Mouse (Mus musculus) small intestine, adult 2 months (tissue): ENCODE results near the gene Supt3. TPM values are rescaled to one million over a fixed set of nuclear protein-coding genes. Genes with fewer than 3 reads are reported as not detected.

Experiments
- H3K27ac ChIP-seq: fragments of 200-500 bp; 2 replicates; pipeline ENCODE4 v1.5.1; 2012; ENCODE audit warnings: low read depth, low read length, control low read depth, inconsistent platforms; ENCODE audit not compliant: insufficient read depth
- H3K27me3 ChIP-seq: fragments of 200-500 bp; 2 replicates; pipeline ENCODE4 v1.6.1; 2012; ENCODE audit warnings: mild to moderate bottlenecking, moderate library complexity, low read length, inconsistent platforms; ENCODE audit not compliant: control insufficient read depth, insufficient read depth
- H3K36me3 ChIP-seq: fragments of 200-500 bp; 2 replicates; pipeline ENCODE4 v1.6.1; 2012; ENCODE audit warnings: mild to moderate bottlenecking, low read length, control low read depth, inconsistent platforms; ENCODE audit not compliant: control insufficient read depth, insufficient read depth
- H3K4me1 ChIP-seq: fragments of 200-500 bp; 2 replicates; pipeline ENCODE4 v1.6.1; 2012; ENCODE audit warnings: low read length, inconsistent platforms, mixed read lengths; ENCODE audit not compliant: control insufficient read depth, insufficient read depth, insufficient read length
- H3K4me3 ChIP-seq: fragments of 200-500 bp; 2 replicates; pipeline ENCODE4 v1.5.1; 2012; ENCODE audit warnings: low read depth, mild to moderate bottlenecking, control low read depth, inconsistent platforms, low read length, moderate library complexity
- CTCF ChIP-seq: fragments of 200-500 bp; IDR thresholded peaks from 2 replicates; pipeline ENCODE4 v1.5.1; 2012; ENCODE audit warnings: low read depth, mild to moderate bottlenecking, control low read depth, inconsistent platforms, low read length, moderate library complexity, mixed read lengths; ENCODE audit not compliant: insufficient replicate concordance, insufficient read length; ENCODE audit errors: extremely low read depth
- POLR2A ChIP-seq: fragments of 200-500 bp; IDR thresholded peaks from 2 replicates; pipeline ENCODE4 v1.6.1; 2012; ENCODE audit warnings: low read depth, mild to moderate bottlenecking, control low read depth, inconsistent platforms, low read length, moderate library complexity
- WGBS: fragments of 180-500 bp; shearing (Covaris S2); methylation state at CpG from one replicate; pipeline ENCODE4 v1.1.7; 2018; 5-methylcytosine and 5-hydroxymethylcytosine counted together
- polyA plus RNA-seq: library from polyadenylated mRNA; depleted of rRNA; stranded (reverse); fragments of >200 nt; gene quantifications from 2 replicates; pipeline ENCODE4 v1.2.3, GENCODE M21; 2012

The Supt3 gene
- polyA plus RNA-seq, 1 experiment, result 1.6 TPM

DNA sequence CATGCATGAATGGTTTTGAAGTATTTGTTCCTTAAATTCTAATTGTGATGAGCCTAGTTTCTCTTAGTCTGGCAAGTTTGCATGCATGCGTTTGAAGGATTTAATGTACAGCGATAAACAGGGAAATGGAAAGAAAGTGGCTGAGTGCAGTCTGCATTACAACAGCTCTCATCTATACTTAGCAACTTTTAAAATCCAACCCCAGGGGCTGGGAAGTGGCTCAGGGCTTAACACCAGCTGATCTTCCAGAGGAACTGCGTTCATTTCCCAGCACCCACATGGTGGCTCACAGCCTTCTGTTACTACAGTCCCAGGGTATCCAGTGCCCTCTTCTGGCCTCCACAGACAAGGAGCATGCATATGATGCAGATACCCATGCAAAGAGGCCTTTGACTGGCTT, 346.9 kb downstream of the Supt3 start:
- Histone ChIP-seq H3K27ac (no peak overlapping the region), H3K27me3 (no peaks in the 10 kb centered on the region), H3K4me3 (no peak overlapping the region), H3K4me1 (no peaks in the 10 kb centered on the region), H3K36me3 (no peaks in the 10 kb centered on the region)
- TF ChIP-seq CTCF (no peak), POLR2A (no peak)
- WGBS, result 94% methylated on average over 3 of the region's 3 CpGs

DNA sequence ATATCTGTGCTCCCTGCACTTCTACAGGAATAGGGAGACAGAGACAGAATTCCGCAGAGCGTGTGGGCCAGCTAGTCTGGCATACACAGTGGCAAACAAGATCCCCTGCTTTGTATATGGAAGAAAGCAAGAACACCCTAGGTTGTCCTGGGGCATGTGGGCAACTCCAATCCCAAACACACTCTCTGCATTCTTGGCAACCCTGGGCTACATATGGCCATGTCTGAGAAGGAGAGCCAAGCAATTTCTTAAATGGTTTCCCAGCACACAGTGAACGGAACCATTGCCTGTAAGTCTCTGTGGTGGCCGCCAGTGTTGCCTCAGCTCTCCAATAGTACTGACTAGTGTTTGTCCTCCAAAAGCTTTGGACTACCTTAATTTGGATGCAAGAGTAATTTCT, 351.7 kb downstream of the Supt3 start:
- H3K27me3 ChIP-seq, result no peaks in the 10 kb centered on the region
- no peak overlapping the region for H3K4me3 ChIP-seq
- 91% methylated on average over 4 of the region's 4 CpGs for WGBS
- no peaks in the 10 kb centered on the region for H3K4me1 ChIP-seq
- no peak for TF ChIP-seq POLR2A
- no peaks in the 10 kb centered on the region for H3K36me3 ChIP-seq
- no peak overlapping the region for H3K27ac ChIP-seq

DNA sequence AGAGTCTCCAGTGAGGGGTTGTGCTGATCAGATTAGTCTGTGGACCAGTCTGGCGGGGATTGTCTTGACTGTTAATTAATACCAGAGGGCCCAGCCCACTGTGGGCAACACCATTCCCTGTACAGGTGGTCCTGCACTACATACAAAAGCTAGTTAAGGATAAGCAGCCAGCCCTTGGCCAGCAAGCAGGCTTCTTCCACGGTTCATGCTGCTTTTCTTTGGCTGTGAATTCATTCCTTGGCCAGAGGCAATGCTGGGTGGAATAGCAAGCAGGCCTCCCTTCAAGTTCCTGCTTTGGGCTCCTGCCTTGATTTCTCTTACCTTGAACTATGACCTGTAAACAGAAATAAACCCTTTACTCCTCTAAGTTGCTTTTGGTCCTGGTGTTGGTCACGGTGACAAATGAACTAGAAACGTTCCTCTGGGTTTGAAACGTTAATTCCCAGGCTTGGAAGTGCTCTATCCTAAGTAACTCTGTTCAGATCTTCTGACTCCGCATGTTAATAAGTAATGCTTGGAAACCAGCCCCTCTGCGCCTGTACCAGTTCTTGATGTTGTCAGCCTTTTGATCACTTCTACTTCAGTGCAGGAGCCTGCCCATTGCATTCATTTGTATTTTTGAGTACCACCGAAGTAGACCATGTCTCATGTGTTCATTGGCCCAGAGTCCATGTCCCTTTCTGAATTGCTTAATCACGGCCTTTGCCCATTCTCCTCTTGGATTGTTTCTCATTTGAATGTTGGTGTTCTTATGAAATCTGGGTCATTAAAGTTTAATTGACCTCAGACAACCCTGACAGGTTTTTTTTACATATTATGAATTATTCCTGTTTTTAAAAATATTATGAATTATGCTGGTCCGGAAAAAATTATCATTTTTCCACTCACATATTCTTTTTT, 356.8 kb downstream of the Supt3 start:
- Histone ChIP-seq H3K27me3 (no peaks in the 10 kb centered on the region), H3K4me3 (no peak overlapping the region), H3K27ac (no peak overlapping the region), H3K4me1 (no peaks in the 10 kb centered on the region), H3K36me3 (no peaks in the 10 kb centered on the region)
- no peak for TF ChIP-seq CTCF
- TF ChIP-seq POLR2A, result no peak
- 80% methylated on average over 10 of the region's 10 CpGs for WGBS

DNA sequence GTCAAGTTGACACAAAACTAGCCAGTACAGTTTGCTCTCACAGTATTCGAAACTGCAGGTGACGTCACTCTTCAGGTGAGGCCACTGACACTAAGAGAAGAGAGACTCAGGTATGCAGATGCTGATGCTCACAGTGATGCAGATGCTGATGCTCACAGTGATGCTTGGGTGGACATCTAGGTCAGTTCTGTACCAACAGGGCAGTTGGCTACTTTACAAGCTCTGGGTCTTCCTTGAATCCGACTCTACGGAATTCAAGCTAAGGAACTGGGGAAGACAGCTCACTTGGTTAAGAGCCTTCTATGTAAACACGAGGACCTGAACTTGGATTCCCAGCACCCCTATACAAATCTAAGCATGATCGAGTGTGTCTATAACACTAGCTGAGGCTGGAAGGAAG, 359.5 kb downstream of the Supt3 start:
- Histone ChIP-seq H3K36me3 (no peaks in the 10 kb centered on the region), H3K4me1 (no peaks in the 10 kb centered on the region), H3K4me3 (no peak overlapping the region), H3K27me3 (no peaks in the 10 kb centered on the region), H3K27ac (no peak overlapping the region)
- 84% methylated on average over 6 of the region's 6 CpGs for WGBS
- TF ChIP-seq POLR2A, result no peak
- TF ChIP-seq CTCF, result no peak

- TF ChIP-seq POLR2A (no peak), CTCF (no peak)
These were observed 366.1 kb downstream of the Supt3 start for GRCm38 (mm10) chr17:45143043-45143442.

DNA sequence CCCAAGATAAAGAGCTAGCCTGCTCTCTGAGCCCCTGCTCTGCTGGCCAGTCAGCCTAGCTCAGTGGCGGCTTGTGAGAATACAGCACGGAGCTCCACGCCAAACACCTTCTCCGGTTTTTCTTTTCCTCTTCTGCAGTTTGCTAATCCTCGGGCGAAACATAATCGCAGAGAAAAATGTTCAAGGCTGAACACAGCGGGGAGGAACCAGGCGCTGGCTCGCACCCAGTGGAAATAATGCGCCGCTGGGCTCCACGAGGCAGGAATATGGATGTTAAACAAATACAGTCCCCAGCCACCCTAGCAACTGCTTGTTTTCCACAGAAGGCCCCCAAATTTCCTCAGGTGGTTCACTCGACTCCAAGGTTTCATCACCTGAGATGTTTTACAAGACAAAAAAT, 367.7 kb downstream of the Supt3 start:
- no peaks in the 10 kb centered on the region for H3K27me3 ChIP-seq
- TF ChIP-seq POLR2A (no peak), CTCF (no peak)
- no peak overlapping the region for H3K27ac ChIP-seq
- no peaks in the 10 kb centered on the region for H3K36me3 ChIP-seq
- no peaks in the 10 kb centered on the region for H3K4me1 ChIP-seq
- 86% methylated on average over 14 of the region's 14 CpGs for WGBS
- H3K4me3 ChIP-seq, result no peak overlapping the region

More at GRCm38 (mm10) chr17:45143043-45143442, 366.1 kb downstream of the Supt3 start:
- no peak overlapping the region for H3K4me3 ChIP-seq
- no peaks in the 10 kb centered on the region for H3K4me1 ChIP-seq
- no peaks in the 10 kb centered on the region for H3K36me3 ChIP-seq
- H3K27me3 ChIP-seq, result no peaks in the 10 kb centered on the region
- WGBS, result 49% methylated on average over 6 of the region's 6 CpGs
- no peak overlapping the region for H3K27ac ChIP-seq

DNA sequence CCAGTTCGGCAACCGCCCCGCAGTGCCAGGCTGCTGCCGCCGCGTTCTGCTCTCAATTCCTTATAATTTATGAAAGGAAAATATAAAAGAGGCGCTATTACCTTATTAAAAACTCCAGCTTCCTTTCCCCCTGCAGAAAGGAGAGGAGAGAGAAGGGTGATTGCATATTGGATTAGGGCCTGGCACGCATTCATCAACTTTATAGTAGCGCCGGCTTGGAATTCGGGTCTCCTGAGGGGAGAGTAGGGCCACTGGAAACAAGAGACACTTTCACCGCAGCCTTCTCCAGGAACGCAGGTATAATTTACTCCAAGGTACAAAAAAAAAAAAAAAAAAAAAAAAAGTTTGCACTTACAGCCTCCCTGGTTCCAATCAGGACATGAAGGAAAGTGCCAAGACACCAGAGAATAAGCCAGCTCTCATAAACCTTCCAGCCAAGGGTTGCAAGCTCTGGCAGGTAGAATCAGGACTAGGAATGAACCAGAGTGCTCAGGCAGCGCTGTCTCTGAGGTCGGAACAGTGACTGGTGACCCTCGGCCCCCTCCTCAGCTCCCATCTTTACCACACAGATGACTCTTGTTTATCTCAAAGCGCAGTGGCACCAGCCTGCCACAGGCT, 374.5 kb downstream of the Supt3 start:
- Histone ChIP-seq H3K4me3 (no peak overlapping the region), H3K27me3 (no peaks in the 10 kb centered on the region), H3K27ac (no peak overlapping the region), H3K36me3 (no peaks in the 10 kb centered on the region), H3K4me1 (no peaks in the 10 kb centered on the region)
- WGBS, result 86% methylated on average over 17 of the region's 17 CpGs
- TF ChIP-seq CTCF, result no peak
- no peak for TF ChIP-seq POLR2A
